Mouse (Mus musculus) hindbrain, embryonic 13.5 days (tissue): ENCODE results near the gene Jak2. TPM values are rescaled to one million over a fixed set of nuclear protein-coding genes. Genes with fewer than 3 reads are reported as not detected.

ENCODE experiments used
- ATAC-seq: fragments of 200-750 bp; cut with Nextera tagmentation; 2 replicates; pipeline ENCODE4 v1.8.0; 2017; ENCODE audit warnings: moderate TSS enrichment; ENCODE audit not compliant: low FRiP score
- H3K27ac ChIP-seq: fragments of 300-500 bp; sonication (generic); 2 replicates; pipeline ENCODE4 v1.5.1; 2015; ENCODE audit warnings: inconsistent platforms, mild to moderate bottlenecking, moderate library complexity
- H3K27me3 ChIP-seq: fragments of 300-500 bp; sonication (generic); 2 replicates; pipeline ENCODE4 v1.6.1; 2015; ENCODE audit warnings: mild to moderate bottlenecking, inconsistent platforms
- H3K36me3 ChIP-seq: fragments of 300-500 bp; sonication (generic); 2 replicates; pipeline ENCODE4 v1.6.1; 2015; ENCODE audit warnings: mild to moderate bottlenecking, inconsistent platforms
- H3K4me1 ChIP-seq: fragments of 300-500 bp; sonication (generic); replicated peaks from 2 replicates; pipeline ENCODE4 v1.6.1; 2015; ENCODE audit warnings: inconsistent platforms
- H3K4me2 ChIP-seq: fragments of 300-500 bp; sonication (generic); 2 replicates; pipeline ENCODE4 v1.6.1; 2015; ENCODE audit warnings: inconsistent platforms, mild to moderate bottlenecking, moderate library complexity
- H3K4me3 ChIP-seq: fragments of 300-500 bp; sonication (generic); 2 replicates; pipeline ENCODE4 v1.5.1; 2015; ENCODE audit warnings: mild to moderate bottlenecking, inconsistent platforms
- H3K9ac ChIP-seq: fragments of 300-500 bp; sonication (generic); 2 replicates; pipeline ENCODE4 v1.6.1; 2015; ENCODE audit warnings: mild to moderate bottlenecking, inconsistent platforms
- H3K9me3 ChIP-seq: fragments of 300-500 bp; sonication (generic); 2 replicates; pipeline ENCODE4 v1.6.1; 2016; ENCODE audit warnings: inconsistent platforms
- WGBS: fragments of 180-500 bp; shearing (Covaris S2); methylation state at CpG from one replicate; pipeline ENCODE4 v1.1.7; 2015; 5-methylcytosine and 5-hydroxymethylcytosine counted together
- polyA plus RNA-seq: library from polyadenylated mRNA; unstranded; fragments of >200 nt; fragmentation: Nextera tagmentation; extraction: Ambion mirVana; gene quantifications from 2 replicates; pipeline ENCODE4 v1.2.1, GENCODE M21; 2015

Jak2 gene
- 12.1 and 12.3 TPM in 2 replicates for polyA plus RNA-seq

DNA sequence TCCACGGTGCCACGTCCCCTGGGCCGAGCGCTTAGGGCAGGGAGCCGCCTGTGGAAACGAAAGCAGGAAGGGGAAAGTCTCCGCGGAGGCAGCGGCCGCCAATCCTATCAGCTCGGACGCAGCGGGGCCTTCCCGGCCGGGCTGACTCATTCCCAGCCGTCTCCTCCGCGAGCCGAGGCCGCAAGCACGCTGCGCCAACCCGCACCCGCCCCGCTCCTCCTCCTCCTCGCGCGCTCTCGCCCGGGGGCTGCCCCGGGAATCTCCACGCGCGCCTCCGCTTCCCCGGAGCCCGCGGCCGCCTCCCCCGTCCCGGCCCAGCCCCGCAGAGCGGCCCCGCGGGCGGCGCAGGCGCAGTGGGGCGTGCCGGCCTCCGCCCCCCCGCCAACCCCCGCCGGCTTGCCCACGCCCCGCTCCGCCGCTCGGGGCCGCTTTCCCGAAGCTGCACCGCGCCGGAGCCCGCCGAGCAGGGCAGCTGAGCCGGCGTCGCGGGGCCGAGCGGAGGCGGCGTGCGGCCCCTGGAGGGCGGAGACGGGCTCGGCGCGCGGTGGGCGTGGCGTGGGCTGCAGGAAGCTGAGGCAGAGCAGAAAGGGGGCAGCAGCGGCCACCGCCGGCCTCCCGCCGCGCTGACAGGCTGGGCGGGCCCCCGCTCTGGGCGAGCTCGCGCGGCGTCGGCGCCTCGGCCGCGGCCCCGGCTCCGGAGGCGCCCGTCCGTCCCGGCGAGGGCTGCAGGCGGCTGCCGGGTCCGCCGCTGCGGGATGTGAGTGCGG is at the start of gene Jak2:
Jak2 (plus strand) TSS at position 638 of the 767 bp plus-strand sequence.
- H3K9me3 ChIP-seq = no peaks in the 10 kb centered on the region
- no peaks in the 10 kb centered on the region for H3K36me3 ChIP-seq
- peak within 1 kb of the TSS; percentile 99 for H3K9ac ChIP-seq
- H3K4me3 ChIP-seq = peak within 1 kb of the TSS; percentile 96
- WGBS = 0% methylated on average over 55 of the region's 114 CpGs
- peak within 1 kb of the TSS; percentile 98 for H3K27ac ChIP-seq
- peaks cover 59% of the 10 kb centered on the region for H3K4me1 ChIP-seq
- H3K4me2 ChIP-seq = peak within 1 kb of the TSS; percentile 84
- peak; percentile 95 for ATAC-seq
- no peaks in the 10 kb centered on the region for H3K27me3 ChIP-seq

DNA sequence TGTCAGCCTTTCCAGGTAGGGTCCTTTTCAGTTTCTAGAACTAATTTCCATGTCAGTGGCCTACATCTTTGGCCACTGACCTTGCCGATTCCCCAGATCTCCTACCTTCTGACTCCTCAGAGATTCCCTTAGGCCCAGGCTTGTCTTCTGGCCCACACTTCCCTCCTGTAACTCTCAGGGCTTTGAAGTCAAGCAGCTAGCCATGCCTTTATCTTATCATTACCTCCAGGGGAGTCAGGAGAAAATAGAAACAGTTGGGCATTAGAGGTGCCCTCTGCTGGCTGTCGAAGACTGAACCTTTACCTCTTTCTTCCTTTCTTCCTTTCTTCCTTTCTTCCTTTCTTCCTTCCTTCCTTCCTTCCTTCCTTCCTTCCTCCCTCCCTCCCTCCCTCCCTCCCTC is 48.3 kb upstream of the Jak2 start:
- no peaks in the 10 kb centered on the region for H3K4me1 ChIP-seq
- H3K4me2 ChIP-seq = no peak overlapping the region
- H3K9me3 ChIP-seq = 0 out of 2 replicates have a peak, but pooled peaks cover 6% of the 10 kb centered on the region
- no peak for ATAC-seq
- 80% methylated on average over 2 of the region's 2 CpGs for WGBS
- no peaks in the 10 kb centered on the region for H3K27me3 ChIP-seq
- no peak overlapping the region for H3K27ac ChIP-seq
- H3K4me3 ChIP-seq = no peak overlapping the region
- H3K9ac ChIP-seq = no peak overlapping the region
- H3K36me3 ChIP-seq = no peaks in the 10 kb centered on the region

DNA sequence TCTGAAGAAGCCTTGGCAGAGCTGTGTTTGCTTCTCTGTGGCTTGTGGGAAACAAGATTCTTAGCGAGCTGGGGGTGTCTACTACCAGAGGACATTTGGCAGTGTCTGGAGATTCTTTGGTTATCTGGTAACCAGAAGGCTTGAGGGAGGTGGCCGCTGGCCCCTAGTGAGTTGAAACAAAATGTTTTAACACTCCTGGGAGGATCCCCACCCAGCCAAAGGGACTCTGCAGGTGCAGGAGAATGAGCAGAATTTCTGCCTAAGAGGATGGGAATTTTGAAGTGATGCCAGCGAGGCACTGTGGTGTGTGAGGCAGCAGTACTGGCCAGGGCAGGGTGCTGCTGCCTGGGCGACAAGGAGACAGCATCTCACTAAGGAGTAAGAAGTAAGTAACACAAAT is 47.0 kb upstream of the Jak2 start:
- 0 out of 2 replicates have a peak, but pooled peaks cover 6% of the 10 kb centered on the region for H3K9me3 ChIP-seq
- H3K4me1 ChIP-seq = no peaks in the 10 kb centered on the region
- ATAC-seq = no peak
- WGBS = 84% methylated on average over 4 of the region's 4 CpGs
- H3K9ac ChIP-seq = no peak overlapping the region
- H3K36me3 ChIP-seq = no peaks in the 10 kb centered on the region
- H3K4me2 ChIP-seq = no peak overlapping the region
- H3K27ac ChIP-seq = no peak overlapping the region
- no peak overlapping the region for H3K4me3 ChIP-seq
- H3K27me3 ChIP-seq = no peaks in the 10 kb centered on the region

DNA sequence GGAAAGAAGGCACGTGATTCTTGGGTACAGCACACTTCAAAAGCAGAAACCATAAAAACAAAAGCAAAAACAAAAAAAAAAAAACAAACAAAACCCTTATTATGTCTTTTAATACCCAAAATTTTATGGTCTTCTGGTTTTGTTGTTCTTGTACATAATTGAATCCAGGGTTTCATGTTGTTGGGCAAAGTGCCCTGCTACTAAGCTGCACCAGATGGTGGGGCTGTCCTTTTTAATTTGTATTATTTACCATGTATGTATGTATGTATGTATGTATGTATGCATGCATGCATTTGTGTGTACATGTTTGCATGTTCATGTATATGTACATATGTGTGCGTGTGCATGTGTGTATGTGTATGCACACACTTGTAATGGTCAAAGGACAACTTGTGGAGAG is 46.4 kb upstream of the Jak2 start:
- H3K9me3 ChIP-seq = 0 out of 2 replicates have a peak, but pooled peaks cover 6% of the 10 kb centered on the region
- WGBS = 85% methylated on average over 2 of the region's 2 CpGs
- no peak for ATAC-seq
- H3K36me3 ChIP-seq = no peaks in the 10 kb centered on the region
- H3K27ac ChIP-seq = no peak overlapping the region
- no peaks in the 10 kb centered on the region for H3K4me1 ChIP-seq
- no peak overlapping the region for H3K4me2 ChIP-seq
- H3K27me3 ChIP-seq = no peaks in the 10 kb centered on the region
- no peak overlapping the region for H3K4me3 ChIP-seq
- no peak overlapping the region for H3K9ac ChIP-seq

DNA sequence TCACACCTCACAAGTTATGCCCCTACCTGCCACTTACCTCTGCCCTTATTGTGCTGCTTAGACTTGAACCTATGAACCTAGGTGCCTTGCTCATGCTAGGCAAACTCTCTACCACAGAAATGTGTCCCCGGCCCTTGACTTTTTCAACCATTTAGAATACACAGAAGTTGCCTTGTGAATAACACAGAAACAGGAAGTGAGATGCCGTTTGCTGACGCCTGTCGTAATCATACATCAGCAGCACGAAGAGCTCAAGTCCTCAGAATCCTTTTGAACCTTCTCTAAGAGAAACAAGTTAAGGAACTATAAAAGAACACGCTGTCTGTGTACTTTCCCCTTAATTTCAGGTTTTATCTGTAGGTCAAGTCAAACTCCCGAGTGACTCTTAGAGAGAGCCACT is 41.7 kb upstream of the Jak2 start:
- Histone ChIP-seq H3K4me2 (no peak overlapping the region), H3K9me3 (no peaks in the 10 kb centered on the region), H3K36me3 (no peaks in the 10 kb centered on the region), H3K4me3 (no peak overlapping the region), H3K9ac (no peak overlapping the region), H3K27me3 (no peaks in the 10 kb centered on the region), H3K27ac (no peak overlapping the region), H3K4me1 (no peaks in the 10 kb centered on the region)
- ATAC-seq = no peak
- 93% methylated on average over 7 of the region's 7 CpGs for WGBS

DNA sequence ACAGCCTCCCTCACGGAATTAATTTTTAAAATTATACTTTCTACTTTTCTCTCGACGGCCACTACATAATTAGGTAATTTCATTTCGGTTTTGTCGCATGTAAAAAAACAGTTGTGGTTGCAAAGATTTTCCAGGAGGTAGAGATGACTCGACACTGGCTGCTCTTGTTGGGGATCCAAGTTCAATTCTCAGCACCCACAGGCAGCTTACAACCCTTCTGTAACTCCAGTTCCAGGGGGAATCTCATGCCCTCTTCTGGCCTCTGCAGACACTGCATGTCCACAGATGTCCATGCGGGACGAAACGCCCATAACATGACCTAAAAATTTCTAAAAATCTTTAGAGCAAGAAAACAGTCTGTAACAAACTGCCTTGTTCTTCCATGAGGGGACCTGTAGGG is 41.3 kb upstream of the Jak2 start:
- Histone ChIP-seq H3K27ac (no peak overlapping the region), H3K4me1 (no peaks in the 10 kb centered on the region), H3K9ac (no peak overlapping the region), H3K27me3 (no peaks in the 10 kb centered on the region), H3K36me3 (no peaks in the 10 kb centered on the region), H3K4me2 (no peak overlapping the region), H3K4me3 (no peak overlapping the region), H3K9me3 (no peaks in the 10 kb centered on the region)
- no peak for ATAC-seq
- 93% methylated on average over 9 of the region's 9 CpGs for WGBS

DNA sequence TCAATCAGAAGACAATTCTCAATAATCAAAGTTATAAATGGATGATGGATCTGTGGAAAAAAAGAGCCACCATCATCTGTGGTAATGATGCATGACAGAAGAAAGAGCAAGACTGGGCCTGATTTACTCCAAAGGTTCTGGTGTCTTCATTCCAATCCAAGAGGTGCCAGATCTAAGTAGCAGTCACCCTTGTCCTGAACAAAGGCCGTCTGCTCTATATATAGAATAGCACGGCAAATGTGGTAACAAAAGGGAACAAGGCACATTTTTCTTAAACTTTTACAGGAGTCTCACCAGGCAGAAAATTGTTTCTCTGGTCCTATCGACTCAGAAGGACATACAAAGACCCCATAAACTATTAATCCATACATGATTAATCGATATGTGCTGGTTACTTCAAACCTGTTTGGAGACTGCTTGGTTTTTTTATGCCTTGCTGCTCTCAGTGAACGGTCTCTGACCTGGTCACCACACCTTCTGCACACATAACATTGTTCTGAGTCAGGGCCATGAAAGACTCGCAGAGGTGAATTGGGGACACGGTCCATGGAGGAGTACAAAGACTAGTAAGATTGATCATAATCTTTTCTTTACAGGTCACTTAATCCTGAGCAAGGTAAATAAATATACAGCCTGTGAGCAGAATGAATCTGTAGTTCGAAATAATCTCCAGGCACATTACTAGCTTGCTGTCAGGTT is 35.7 kb upstream of the Jak2 start:
- 51% methylated on average over 8 of the region's 8 CpGs for whole genome bisulfite sequencing

DNA sequence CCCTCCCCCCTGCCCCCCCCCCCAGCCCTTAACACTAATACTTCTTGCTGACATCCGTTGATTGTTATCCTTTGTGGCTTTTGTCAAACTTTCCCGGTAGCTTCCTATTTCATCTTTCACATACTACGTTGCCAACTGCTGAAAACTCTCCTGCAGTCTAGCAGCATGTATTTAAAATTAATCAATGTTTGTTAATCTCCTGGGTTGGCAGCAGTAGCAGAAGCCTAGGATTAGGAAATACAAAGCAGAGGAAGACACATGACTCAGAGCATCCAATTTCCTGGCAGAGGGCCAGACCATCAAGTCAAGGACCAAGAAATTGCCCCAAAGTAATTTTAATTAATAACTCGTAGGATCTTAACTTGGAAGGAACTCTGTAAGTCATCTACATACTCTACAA is 29.8 kb upstream of the Jak2 start:
- no peaks in the 10 kb centered on the region for H3K27me3 ChIP-seq
- H3K27ac ChIP-seq = no peak overlapping the region
- 81% methylated on average over 4 of the region's 4 CpGs for WGBS
- H3K36me3 ChIP-seq = no peaks in the 10 kb centered on the region
- no peak for ATAC-seq
- H3K4me1 ChIP-seq = no peaks in the 10 kb centered on the region
- H3K9me3 ChIP-seq = no peaks in the 10 kb centered on the region
- no peak overlapping the region for H3K4me2 ChIP-seq
- H3K9ac ChIP-seq = no peak overlapping the region
- H3K4me3 ChIP-seq = no peak overlapping the region

More for the DNA sequence above, 35.7 kb upstream of the Jak2 start:
- H3K27ac ChIP-seq = no peak overlapping the region
- H3K4me3 ChIP-seq = no peak overlapping the region
- no peak overlapping the region for H3K9ac ChIP-seq
- no peaks in the 10 kb centered on the region for H3K27me3 ChIP-seq
- no peak overlapping the region for H3K4me2 ChIP-seq
- no peaks in the 10 kb centered on the region for H3K36me3 ChIP-seq
- H3K9me3 ChIP-seq = no peaks in the 10 kb centered on the region
- ATAC-seq = no peak
- H3K4me1 ChIP-seq = no peaks in the 10 kb centered on the region

DNA sequence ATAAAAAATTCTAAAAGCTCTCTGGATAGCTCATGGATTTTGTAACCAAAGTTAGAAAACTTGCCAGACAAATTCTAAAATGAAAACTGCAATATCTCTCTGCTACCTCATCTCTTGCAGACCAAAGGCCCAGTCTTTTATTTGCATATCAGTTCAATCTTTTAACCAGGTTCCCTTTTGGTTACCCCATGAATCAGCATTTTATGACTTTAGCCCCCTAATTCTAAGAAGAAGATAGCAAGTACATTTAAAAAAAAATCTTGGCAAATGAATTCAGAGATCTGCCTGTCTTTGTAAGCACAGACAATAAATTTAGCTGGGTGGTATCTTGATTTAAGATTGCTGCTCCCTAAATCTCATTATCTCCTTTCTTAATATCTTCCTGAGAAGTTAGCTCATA is 26.7 kb upstream of the Jak2 start:
- H3K4me1 ChIP-seq = no peaks in the 10 kb centered on the region
- H3K4me3 ChIP-seq = no peak overlapping the region
- no peaks in the 10 kb centered on the region for H3K36me3 ChIP-seq
- ATAC-seq = no peak
- no peak overlapping the region for H3K4me2 ChIP-seq
- no peaks in the 10 kb centered on the region for H3K9me3 ChIP-seq
- H3K27ac ChIP-seq = no peak overlapping the region
- no peak overlapping the region for H3K9ac ChIP-seq
- no peaks in the 10 kb centered on the region for H3K27me3 ChIP-seq

DNA sequence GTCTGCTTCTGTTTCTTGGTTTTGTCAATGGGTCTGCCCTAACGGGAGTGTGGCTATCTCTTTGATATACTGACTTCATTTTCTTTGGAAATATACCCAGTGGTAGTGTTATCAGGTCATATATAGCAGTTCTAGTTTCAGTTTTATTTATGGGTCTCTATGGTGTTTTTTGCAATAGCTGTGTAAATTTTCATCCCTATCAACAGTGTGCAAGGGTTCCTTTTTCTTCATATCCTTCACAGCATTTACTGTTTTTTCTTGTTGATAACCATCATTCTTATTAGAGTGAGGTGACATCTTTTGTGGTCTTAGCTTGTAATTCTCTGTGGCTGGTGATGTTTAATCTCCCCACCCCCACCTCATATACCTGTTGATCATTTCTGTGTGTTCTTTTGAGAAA is 24.6 kb upstream of the Jak2 start:
- 74% methylated on average over 1 of the region's 1 CpGs for WGBS
- Histone ChIP-seq H3K36me3 (no peaks in the 10 kb centered on the region), H3K27me3 (no peaks in the 10 kb centered on the region), H3K4me3 (no peak overlapping the region), H3K4me2 (no peak overlapping the region), H3K4me1 (no peaks in the 10 kb centered on the region), H3K27ac (no peak overlapping the region), H3K9ac (no peak overlapping the region), H3K9me3 (no peaks in the 10 kb centered on the region)
- ATAC-seq = no peak

DNA sequence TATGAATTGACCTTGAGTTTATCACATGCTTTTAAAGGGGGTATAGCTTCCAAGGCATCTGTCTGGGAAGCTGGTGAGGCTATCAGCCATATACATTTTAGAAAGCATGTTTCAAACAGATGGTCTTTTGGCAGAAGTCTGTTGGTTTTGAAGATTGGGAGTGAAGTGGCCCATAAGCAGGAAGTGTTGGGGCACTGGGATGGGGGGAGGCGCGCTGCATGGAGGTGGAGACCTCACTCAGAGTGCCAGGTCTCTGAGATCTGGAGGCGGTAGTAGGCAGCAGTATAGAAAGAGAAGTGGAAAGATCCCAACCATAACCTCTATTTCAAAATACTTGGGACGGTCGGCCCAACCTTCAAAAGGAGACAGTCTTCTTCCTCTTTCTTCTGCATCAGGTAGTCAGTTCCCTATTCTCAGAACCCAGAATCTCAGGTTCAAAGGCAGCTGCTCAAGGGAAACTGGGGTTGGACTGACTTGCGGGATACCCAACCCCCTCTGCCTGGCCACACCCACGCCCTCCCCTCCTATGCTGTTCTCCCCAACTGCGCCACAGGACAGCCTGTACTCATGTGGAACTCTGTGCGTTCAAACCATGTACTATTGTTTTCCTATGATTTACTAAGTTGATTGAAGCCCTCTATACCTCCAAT is 23.6 kb upstream of the Jak2 start:
- H3K9ac ChIP-seq = no peak overlapping the region
- no peak overlapping the region for H3K27ac ChIP-seq
- H3K36me3 ChIP-seq = no peaks in the 10 kb centered on the region
- ATAC-seq = no peak
- H3K27me3 ChIP-seq = no peaks in the 10 kb centered on the region
- H3K4me1 ChIP-seq = no peaks in the 10 kb centered on the region
- H3K4me3 ChIP-seq = no peak overlapping the region
- no peaks in the 10 kb centered on the region for H3K9me3 ChIP-seq
- 71% methylated on average over 9 of the region's 9 CpGs for WGBS
- H3K4me2 ChIP-seq = no peak overlapping the region

DNA sequence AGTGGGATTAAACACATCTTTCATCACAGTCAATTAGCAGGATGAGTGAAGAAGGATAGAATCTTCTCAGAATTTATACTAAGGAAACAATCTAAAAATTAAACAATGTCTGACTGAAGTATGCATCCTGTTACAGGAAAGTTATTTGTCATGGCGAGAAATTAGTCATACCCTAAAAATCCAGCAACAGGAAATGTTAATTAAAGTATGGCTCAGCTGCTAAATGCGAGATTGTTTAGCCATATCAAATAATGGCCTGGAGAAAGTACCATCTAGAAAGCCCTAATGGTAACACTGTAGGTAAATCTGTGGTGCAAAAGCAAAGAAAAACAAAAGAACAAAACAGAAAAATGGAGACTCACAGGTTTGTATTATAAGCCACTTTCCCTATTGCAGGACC is 22.6 kb upstream of the Jak2 start:
- Histone ChIP-seq H3K4me1 (0 out of 2 replicates have a peak, but pooled peaks cover 1% of the 10 kb centered on the region), H3K9ac (no peak overlapping the region), H3K36me3 (no peaks in the 10 kb centered on the region), H3K9me3 (no peaks in the 10 kb centered on the region), H3K4me2 (no peak overlapping the region), H3K27ac (no peak overlapping the region), H3K27me3 (no peaks in the 10 kb centered on the region), H3K4me3 (no peak overlapping the region)
- ATAC-seq = no peak
- 87% methylated on average over 2 of the region's 2 CpGs for WGBS
